Mouse (Mus musculus) brown adipose tissue, adult 24 weeks (tissue): Measurements from ENCODE around the gene Cst11. TPM values are rescaled to one million over a fixed set of nuclear protein-coding genes. Genes with fewer than 3 reads are reported as not detected.

Experiments
- H3K27ac ChIP-seq: fragments of 200-500 bp; replicated peaks from 2 replicates; pipeline ENCODE4 v1.5.1; 2012; ENCODE audit warnings: low read depth, mild to moderate bottlenecking, low read length
- H3K4me1 ChIP-seq: fragments of 200-500 bp; 2 replicates; pipeline ENCODE4 v1.6.1; 2012; ENCODE audit warnings: low read length, mixed read lengths; ENCODE audit not compliant: control insufficient read depth, insufficient read depth, insufficient read length
- H3K4me3 ChIP-seq: fragments of 200-500 bp; 2 replicates; pipeline ENCODE4 v1.5.1; 2012; ENCODE audit warnings: low read depth, mild to moderate bottlenecking, low read length, moderate library complexity; ENCODE audit not compliant: insufficient read depth
- polyA plus RNA-seq: library from polyadenylated mRNA; stranded (reverse); fragments of >200 nt; gene quantifications from 2 replicates; pipeline ENCODE4 v1.2.4, GENCODE M21; 2012; ENCODE audit not compliant: missing spikeins, insufficient read depth, insufficient read length

Cst11 gene
- polyA plus RNA-seq, 1 experiment, result not detected

DNA sequence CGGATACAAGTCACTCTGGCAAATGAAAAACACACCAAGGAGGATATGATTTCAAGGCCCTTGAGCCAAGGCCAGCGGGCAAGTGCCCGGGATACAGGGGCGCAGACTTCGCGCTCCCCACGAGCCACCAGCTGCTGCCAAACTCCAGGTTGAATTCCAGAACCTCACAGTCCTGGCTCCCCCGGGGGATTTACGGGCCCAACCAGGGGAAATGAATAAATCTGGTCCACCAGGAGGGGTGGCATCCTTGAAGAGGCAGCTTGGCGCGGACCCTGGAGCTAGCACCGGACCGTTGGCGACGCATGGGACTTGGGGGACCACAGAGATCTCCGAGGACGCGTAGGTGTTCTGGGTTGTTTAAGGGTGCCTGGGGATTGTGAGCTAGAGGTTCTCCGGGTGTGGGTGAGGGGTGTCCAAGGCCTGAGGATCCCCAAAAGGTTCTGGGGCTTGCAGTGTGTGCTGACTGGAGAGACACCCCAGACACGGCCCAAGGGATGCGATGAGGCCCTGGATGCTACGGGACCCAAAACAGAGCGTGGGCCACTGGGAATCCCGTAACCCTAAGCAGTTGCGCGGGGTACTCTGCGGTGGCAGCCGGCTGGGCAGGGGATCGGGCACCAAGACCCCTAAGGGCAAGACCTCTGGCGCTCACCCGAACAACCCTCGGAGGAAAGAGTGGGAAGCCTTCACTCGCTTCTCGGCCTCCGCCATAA lies 39.5 kb downstream of the Cst11 start:
- Histone ChIP-seq H3K27ac (no peak overlapping the region), H3K4me3 (peak overlapping the region; percentile 94), H3K4me1 (no peaks in the 10 kb centered on the region)

DNA sequence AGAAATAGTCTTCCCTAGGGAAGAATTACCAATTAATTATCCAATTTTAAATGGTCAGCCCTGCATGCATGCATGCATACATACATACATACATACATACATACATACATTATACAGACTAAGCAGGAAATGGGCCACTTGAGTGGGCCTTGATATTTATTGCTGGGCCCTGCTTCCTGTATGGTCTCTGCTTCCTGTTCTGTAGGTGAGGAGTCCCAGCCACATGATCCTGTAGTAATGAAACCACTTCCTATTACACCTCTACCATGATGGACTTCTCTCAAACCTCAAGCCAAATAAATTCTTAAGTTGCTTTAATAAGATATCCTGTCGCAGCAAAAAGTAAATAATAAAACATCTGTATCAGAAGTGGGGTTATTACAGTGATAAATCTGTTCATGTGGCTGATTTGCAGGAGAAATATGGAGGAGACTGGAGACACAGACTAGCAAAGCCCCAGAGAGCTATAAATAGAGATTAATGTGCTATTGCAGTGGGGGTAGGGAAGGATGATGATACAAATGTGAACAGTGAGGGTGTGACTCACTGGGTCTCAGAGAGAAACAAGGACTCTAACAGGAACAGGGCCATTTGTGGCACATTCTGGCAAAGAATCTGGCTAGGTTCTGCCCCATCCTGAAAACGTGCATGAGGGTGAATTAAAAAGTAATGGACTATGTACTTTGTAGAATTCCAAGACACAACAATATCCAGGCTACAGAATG lies 51.9 kb downstream of the Cst11 start:
- H3K4me1 ChIP-seq, result peaks cover 4% of the 10 kb centered on the region; the same call in 1 of the 2 replicates
- H3K27ac ChIP-seq, result no peak overlapping the region
- no peak overlapping the region for H3K4me3 ChIP-seq

Other genes starting within 250 kb of the Cst11 start
- gene Nxt1, start 98.9 kb downstream of the Cst11 start, polyA plus RNA-seq, result 11.0 and 18.8 TPM in 2 replicates
- gene Gzf1, start 90.5 kb downstream of the Cst11 start, polyA plus RNA-seq, result 14.9 and 18.0 TPM in 2 replicates
- 0.40 and 1.0 TPM in 2 replicates for gene Napb, start 39.0 kb downstream of the Cst11 start, polyA plus RNA-seq
- not detected in 2 replicates for gene Cstl1, start 21.1 kb downstream of the Cst11 start, polyA plus RNA-seq
- not detected in 2 replicates for gene 8030411F24Rik, start 10.5 kb upstream of the Cst11 start, polyA plus RNA-seq
- not detected in 2 replicates for gene Cst12, start 17.9 kb upstream of the Cst11 start, polyA plus RNA-seq
- not detected in 2 replicates for gene Cst8, start 27.3 kb upstream of the Cst11 start, polyA plus RNA-seq
- not detected in 2 replicates for gene Cst13, start 48.6 kb upstream of the Cst11 start, polyA plus RNA-seq
- gene Cst9, start 63.6 kb upstream of the Cst11 start, polyA plus RNA-seq, result not detected in 2 replicates
- gene 9230104L09Rik, start 93.5 kb upstream of the Cst11 start, polyA plus RNA-seq, result 2.5 TPM in 1 of 2 replicates, not detected in the other
- 1,454 and 1,867 TPM in 2 replicates for gene Cst3, start 104.2 kb upstream of the Cst11 start, polyA plus RNA-seq
- gene Gm1330, start 231.8 kb upstream of the Cst11 start, polyA plus RNA-seq, result not detected in 2 replicates
- not detected in 2 replicates for gene Gm10750, start 245.7 kb upstream of the Cst11 start, polyA plus RNA-seq